Mouse (Mus musculus) midbrain, postnatal 0 days (tissue): Measurements from ENCODE around the gene Cnpy1. TPM values are rescaled to one million over a fixed set of nuclear protein-coding genes. Genes with fewer than 3 reads are reported as not detected.

Experiments
- ATAC-seq: fragments of 200-750 bp; cut with Nextera tagmentation; 2 replicates; pipeline ENCODE4 v1.8.0; 2017; ENCODE audit warnings: moderate number of reproducible peaks, mild to moderate bottlenecking, moderate TSS enrichment, moderate library complexity; ENCODE audit not compliant: low FRiP score
- DNase-seq: peaks from one replicate; pipeline ENCODE4 v3.0.0-alpha.2; 2015; ENCODE audit warnings: low spot score
- H3K27ac ChIP-seq: fragments of 300-500 bp; sonication (generic); 2 replicates; pipeline ENCODE4 v1.5.1; 2014; ENCODE audit warnings: low read depth, mild to moderate bottlenecking, low read length, mixed read lengths
- H3K27me3 ChIP-seq: fragments of 300-500 bp; sonication (generic); 2 replicates; pipeline ENCODE4 v1.6.1; 2014; ENCODE audit warnings: low read length, control low read depth, mixed read lengths; ENCODE audit not compliant: insufficient read depth
- H3K36me3 ChIP-seq: fragments of 300-500 bp; sonication (generic); 2 replicates; pipeline ENCODE4 v1.6.1; 2014; ENCODE audit warnings: low read length, control low read depth, mixed read lengths; ENCODE audit not compliant: insufficient read depth
- H3K4me1 ChIP-seq: fragments of 300-500 bp; sonication (generic); 2 replicates; pipeline ENCODE4 v1.6.1; 2014; ENCODE audit warnings: mild to moderate bottlenecking, control low read depth, antibody characterized with exemption, low read length, mixed read lengths; ENCODE audit not compliant: insufficient read depth
- H3K4me2 ChIP-seq: fragments of 300-500 bp; sonication (generic); 2 replicates; pipeline ENCODE4 v1.6.1; 2014; ENCODE audit warnings: low read depth, mild to moderate bottlenecking, low read length, mixed read lengths; ENCODE audit not compliant: poor library complexity, severe bottlenecking
- H3K4me3 ChIP-seq: fragments of 300-500 bp; sonication (generic); 2 replicates; pipeline ENCODE4 v1.5.1; 2014; ENCODE audit warnings: low read depth, mild to moderate bottlenecking, low read length, moderate library complexity
- H3K9ac ChIP-seq: fragments of 300-500 bp; sonication (generic); replicated peaks from 2 replicates; pipeline ENCODE4 v1.6.1; 2014; ENCODE audit warnings: mild to moderate bottlenecking, low read length, moderate library complexity, mixed read lengths; ENCODE audit not compliant: poor library complexity, severe bottlenecking
- H3K9me3 ChIP-seq: fragments of 300-500 bp; sonication (generic); 2 replicates; pipeline ENCODE4 v1.6.1; 2016; ENCODE audit warnings: low read length, control low read depth
- CTCF ChIP-seq: IDR thresholded peaks from 2 replicates; pipeline ENCODE4 v1.5.1; 2016; ENCODE audit warnings: antibody characterized with exemption, mild to moderate bottlenecking
- WGBS: fragments of 180-500 bp; shearing (Covaris S2); extraction: QIAGEN DNeasy Blood & Tissue Kit; methylation state at CpG from one replicate; pipeline ENCODE4 v1.1.7; 2014; 5-methylcytosine and 5-hydroxymethylcytosine counted together
- polyA plus RNA-seq: library from polyadenylated mRNA; unstranded; fragments of >200 nt; fragmentation: Nextera tagmentation; extraction: Ambion mirVana; gene quantifications from 2 replicates; pipeline ENCODE4 v1.2.1, GENCODE M21; 2015
- total RNA-seq: library from RNA; depleted of rRNA; stranded (reverse); fragments of >200 nt; gene quantifications from 2 replicates; pipeline ENCODE4 v1.2.3, GENCODE M21; 2014

Cnpy1 gene
- total and polyA plus RNA-seq, 2 experiments from 2014 or later, result 14.6 to 47.0 TPM

GRCm38 (mm10) chr5:28251211-28251764, 5.7 kb upstream of the Cnpy1 start:
- Histone ChIP-seq H3K4me3 (no peak overlapping the region), H3K9me3 (no peaks in the 10 kb centered on the region), H3K4me1 (peaks cover 4% of the 10 kb centered on the region; the same call in 1 of the 2 replicates), H3K27ac (peak overlapping the region; percentile 44; the same call in 1 of the 2 replicates), H3K27me3 (no peaks in the 10 kb centered on the region), H3K9ac (no peak overlapping the region), H3K4me2 (no peak overlapping the region), H3K36me3 (no peaks in the 10 kb centered on the region)
- peak; percentile 84 for ATAC-seq
- WGBS, result 13% methylated on average over 4 of the region's 4 CpGs
- no peak for TF ChIP-seq CTCF
- peak; percentile 85 for DNase-seq

GRCm38 (mm10) chr5:28250479-28250878, 4.9 kb upstream of the Cnpy1 start:
- no peak overlapping the region for H3K9ac ChIP-seq
- 87% methylated on average over 2 of the region's 2 CpGs for WGBS
- no peaks in the 10 kb centered on the region for H3K9me3 ChIP-seq
- DNase-seq (no peak), ATAC-seq (no peak)
- no peak for TF ChIP-seq CTCF
- no peak overlapping the region for H3K4me2 ChIP-seq
- no peak overlapping the region for H3K4me3 ChIP-seq
- no peak overlapping the region; the same call in 1 of the 2 replicates for H3K27ac ChIP-seq
- peaks cover 4% of the 10 kb centered on the region; the same call in 1 of the 2 replicates for H3K4me1 ChIP-seq
- no peaks in the 10 kb centered on the region for H3K36me3 ChIP-seq
- no peaks in the 10 kb centered on the region for H3K27me3 ChIP-seq

GRCm38 (mm10) chr5:28245121-28245520, 485 bp downstream of the Cnpy1 start:
- no peaks in the 10 kb centered on the region for H3K36me3 ChIP-seq

GRCm38 (mm10) chr5:28243501-28244177, 2.0 kb downstream of the Cnpy1 start:
- WGBS, result 81% methylated on average over 8 of the region's 8 CpGs
- DNase-seq (no peak), ATAC-seq (no peak)
- H3K36me3 ChIP-seq, result no peaks in the 10 kb centered on the region
- H3K27ac ChIP-seq, result no peak overlapping the region
- no peak overlapping the region for H3K9ac ChIP-seq
- no peak for TF ChIP-seq CTCF
- no peaks in the 10 kb centered on the region for H3K9me3 ChIP-seq
- H3K4me2 ChIP-seq, result no peak overlapping the region
- H3K4me1 ChIP-seq, result no peaks in the 10 kb centered on the region
- H3K4me3 ChIP-seq, result no peak overlapping the region
- no peaks in the 10 kb centered on the region for H3K27me3 ChIP-seq

More at GRCm38 (mm10) chr5:28245121-28245520, 485 bp downstream of the Cnpy1 start:
- no peak overlapping the region for H3K27ac ChIP-seq
- no peak overlapping the region for H3K4me3 ChIP-seq
- 59% methylated on average over 4 of the region's 4 CpGs for WGBS
- TF ChIP-seq CTCF, result no peak
- no peak overlapping the region for H3K4me2 ChIP-seq
- H3K9ac ChIP-seq, result no peak overlapping the region
- ATAC-seq (no peak), DNase-seq (no peak)
- no peaks in the 10 kb centered on the region for H3K4me1 ChIP-seq
- no peaks in the 10 kb centered on the region for H3K27me3 ChIP-seq
- no peaks in the 10 kb centered on the region for H3K9me3 ChIP-seq

- H3K9me3 ChIP-seq, result no peaks in the 10 kb centered on the region
- H3K9ac ChIP-seq, result no peak overlapping the region
- no peak overlapping the region for H3K4me2 ChIP-seq
- H3K36me3 ChIP-seq, result no peaks in the 10 kb centered on the region
- no peak for TF ChIP-seq CTCF
- H3K27me3 ChIP-seq, result no peaks in the 10 kb centered on the region
- ATAC-seq (no peak), DNase-seq (no peak)
- H3K4me1 ChIP-seq, result no peaks in the 10 kb centered on the region
- H3K27ac ChIP-seq, result no peak overlapping the region
- WGBS, result 77% methylated on average over 4 of the region's 4 CpGs
- H3K4me3 ChIP-seq, result no peak overlapping the region
Measured at GRCm38 (mm10) chr5:28241423-28241822, 4.2 kb downstream of the Cnpy1 start.

- DNase-seq (no peak), ATAC-seq (no peak)
- H3K9me3 ChIP-seq, result no peaks in the 10 kb centered on the region
- no peaks in the 10 kb centered on the region for H3K36me3 ChIP-seq
- no peak overlapping the region for H3K4me3 ChIP-seq
- no peak overlapping the region for H3K4me2 ChIP-seq
- H3K27me3 ChIP-seq, result no peaks in the 10 kb centered on the region
- no peak for TF ChIP-seq CTCF
- no peak overlapping the region for H3K9ac ChIP-seq
- H3K4me1 ChIP-seq, result no peaks in the 10 kb centered on the region
- WGBS, result 86% methylated on average over 5 of the region's 5 CpGs
- H3K27ac ChIP-seq, result no peak overlapping the region
Measured at GRCm38 (mm10) chr5:28239829-28240228, 5.8 kb downstream of the Cnpy1 start.
